Mouse (Mus musculus): ENCODE results near the gene Nts.
A peak's percentile ranks its signal among the peaks of the same experiment; 100 is the strongest.
"Not testable (repeated sequence)": the region's sequence is repeated elsewhere in the genome, so short reads cannot be mapped to it uniquely, and the experiment has no call there.

Nts gene

DNA sequence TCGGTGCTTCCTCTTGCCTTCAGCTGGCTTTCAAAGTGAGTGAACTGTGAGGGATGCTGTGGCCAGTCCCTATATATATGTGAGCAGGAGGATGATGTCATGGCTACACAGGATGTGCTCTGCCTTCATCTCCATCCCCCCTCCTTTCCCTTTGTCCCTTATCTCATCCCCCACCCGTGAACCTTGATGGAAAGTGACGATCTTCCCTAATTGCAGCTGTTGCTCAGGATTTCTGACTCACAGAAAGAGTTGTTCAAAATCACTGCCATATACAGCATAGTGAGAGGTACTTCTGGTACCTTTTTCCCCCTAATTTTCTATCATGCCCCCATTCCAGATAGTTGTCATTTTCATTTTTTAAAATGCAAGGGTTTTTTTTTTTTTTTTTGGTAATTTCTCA is at the start of gene Nts:
TSS of gene Nts (minus strand) at position 101 of the 400 bp plus-strand sequence.
- DNase-seq, result no peak

GRCm38 (mm10) chr10:102527901-102528300 is 37.6 kb upstream of the Nts start:
- DNase-seq, result no peak

- no peak for DNase-seq
Observed at GRCm38 (mm10) chr10:102514159-102514558, 23.9 kb upstream of the Nts start.

GRCm38 (mm10) chr10:102511807-102512461 is 21.6 kb upstream of the Nts start, which contains the start of gene Rassf9:
TSS of gene Rassf9 (plus strand) at chr10:102512222.
- DNase-seq, result no peak

DNA sequence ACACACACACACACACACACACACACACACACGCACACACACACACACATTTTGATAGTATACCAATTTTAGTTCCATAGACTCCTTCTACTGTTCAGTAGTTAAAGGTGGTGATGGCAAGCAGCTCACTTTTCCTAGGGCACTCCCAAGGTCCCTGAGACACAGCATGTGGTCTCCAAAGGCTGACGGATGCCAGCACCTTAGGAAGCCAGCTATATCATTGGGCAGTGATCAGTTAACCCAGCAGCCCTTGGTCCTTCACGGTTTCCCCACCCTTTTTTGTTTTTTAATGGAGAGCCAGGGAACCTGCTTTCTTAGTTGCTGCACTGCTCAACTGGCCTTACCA is 21.1 kb upstream of the Nts start:
- no peak for DNase-seq

DNA sequence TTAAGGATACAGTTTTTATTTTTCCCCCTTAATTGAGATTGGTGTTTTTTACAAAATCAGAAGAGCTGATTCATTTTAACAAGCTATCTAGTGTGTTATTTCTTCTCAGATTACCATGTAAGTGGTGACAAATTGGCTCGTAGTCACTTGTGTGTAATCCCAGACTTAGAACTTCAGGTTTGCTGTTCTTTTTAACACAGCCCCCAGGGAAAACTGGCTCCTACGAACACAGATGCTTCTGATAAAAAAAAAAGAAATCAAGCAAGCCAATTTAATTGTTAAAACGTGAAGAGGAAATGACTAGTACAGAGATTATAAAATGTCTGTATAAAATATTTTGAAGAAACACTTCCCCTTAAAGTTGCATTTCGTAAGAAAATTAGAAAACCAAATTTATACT is 17.1 kb upstream of the Nts start:
- no peak for DNase-seq

GRCm38 (mm10) chr10:102498754-102499153 is 8.5 kb upstream of the Nts start:
- no peak for DNase-seq

DNA sequence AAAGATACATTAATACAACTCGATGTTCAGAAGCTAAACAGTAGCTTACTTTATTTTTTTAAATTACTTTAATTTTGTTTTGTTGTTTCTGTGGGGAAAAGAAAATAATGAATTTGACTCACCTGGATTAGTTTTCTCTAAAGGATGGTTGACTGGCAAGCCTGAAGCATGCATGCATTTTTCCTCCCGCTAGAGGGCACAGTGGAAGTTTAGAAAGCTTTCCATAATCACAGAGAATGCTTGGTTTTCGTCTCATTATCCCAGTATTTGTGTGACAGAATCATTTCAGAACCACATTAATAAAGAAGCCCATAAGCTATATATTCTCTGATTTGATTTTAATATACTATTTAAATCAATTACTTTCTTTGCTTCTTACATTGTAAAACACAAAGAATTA is 1.5 kb upstream of the Nts start:
- no peak for DNase-seq

GRCm38 (mm10) chr10:102469412-102469811 is 20.9 kb downstream of the Nts start:
- no peak for DNase-seq

GRCm38 (mm10) chr10:102451756-102452155 is 38.5 kb downstream of the Nts start:
- DNase-seq, result no peak

DNA sequence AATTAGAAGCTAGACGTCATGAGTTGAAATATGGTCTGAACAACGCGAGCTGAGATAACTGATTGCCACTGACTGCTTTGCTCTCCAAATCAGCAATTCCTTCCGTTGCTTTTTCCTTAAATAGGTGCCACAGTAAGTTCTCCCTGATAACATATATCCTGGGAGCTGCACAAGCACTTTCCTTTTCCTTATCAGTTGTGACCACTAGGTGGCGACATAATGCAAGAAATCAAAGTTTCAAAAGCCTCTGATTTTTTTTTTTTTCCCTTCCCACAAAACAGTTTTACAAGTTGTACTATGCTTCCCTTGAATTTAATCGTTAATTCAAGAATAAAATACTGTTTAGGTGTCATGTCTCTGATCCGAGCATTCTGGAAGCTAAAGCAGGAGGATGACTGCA is 40.8 kb downstream of the Nts start:
- DNase-seq, result peak; percentile 3

DNA sequence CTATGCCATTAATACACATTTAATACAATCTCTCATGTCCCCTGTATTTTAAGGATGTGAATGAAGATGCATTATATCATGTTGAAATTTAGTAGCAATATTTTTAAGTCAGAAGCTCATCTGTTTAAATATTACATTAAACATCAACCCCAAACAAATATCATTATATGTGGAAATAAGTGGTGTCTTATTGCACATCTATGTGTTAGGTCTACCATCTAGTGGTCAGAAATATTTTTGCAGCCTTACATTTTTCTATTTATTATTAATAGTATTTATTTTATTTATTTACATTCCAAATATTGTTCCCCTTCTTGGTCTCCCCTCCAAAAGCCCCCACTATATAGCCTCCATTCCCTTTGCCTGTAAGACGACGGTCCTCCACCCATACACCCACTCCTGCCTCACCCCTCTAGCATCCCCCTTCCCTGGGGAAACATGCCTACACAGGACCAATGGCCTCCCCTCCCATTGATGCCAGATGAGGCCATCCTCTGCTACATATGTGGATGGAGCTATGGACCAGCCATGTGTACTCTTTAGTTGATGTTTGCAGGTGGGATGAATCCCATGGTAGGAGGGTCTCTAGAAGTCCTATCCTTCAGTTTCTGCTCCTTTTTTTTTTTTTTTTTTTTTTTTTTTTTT is 45.3 kb downstream of the Nts start:
- DNase-seq, result no peak

DNA sequence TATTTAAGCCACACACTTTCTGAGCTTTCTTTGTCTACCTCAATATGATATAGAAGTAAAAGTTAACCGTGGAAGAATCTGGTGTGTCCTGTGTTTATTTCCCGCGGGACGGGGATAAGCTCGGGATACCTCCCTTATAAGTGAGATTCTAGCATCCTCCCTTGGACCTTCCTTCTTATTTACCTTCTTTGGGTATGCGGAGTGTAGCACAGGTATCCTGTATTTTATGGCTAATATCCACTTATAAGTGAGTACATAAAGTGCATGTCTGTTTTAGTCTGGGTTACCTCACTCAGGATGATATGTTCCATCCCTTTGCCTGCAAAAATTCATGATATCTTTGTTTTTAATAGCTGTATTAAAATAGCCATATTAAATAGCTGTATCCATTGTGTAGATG is 54.8 kb downstream of the Nts start:
- not testable (repeated sequence) for DNase-seq

- DNase-seq, result not testable (repeated sequence)
Observed at GRCm38 (mm10) chr10:102435048-102435447, 55.2 kb downstream of the Nts start.

All from cerebellum, adult 11 months (tissue).